Mouse (Mus musculus) C2C12 (cell line): ENCODE measurements around the gene Sv2b. TPM values are rescaled to one million over a fixed set of nuclear protein-coding genes. Genes with fewer than 3 reads are reported as not detected.

Experiments used
- H3K27me3 ChIP-seq: one replicate; pipeline ENCODE4 v1.6.1; 2011; ENCODE audit not compliant: control insufficient read depth, insufficient read depth, insufficient read length
- H3K36me3 ChIP-seq: one replicate; pipeline ENCODE4 v1.6.1; 2011; ENCODE audit not compliant: control insufficient read depth, insufficient read depth
- H3K4me3 ChIP-seq: one replicate; pipeline ENCODE4 v1.5.1; 2011; ENCODE audit warnings: mild to moderate bottlenecking, control low read depth; ENCODE audit not compliant: poor library complexity, insufficient read depth, severe bottlenecking
- H3K79me2 ChIP-seq: one replicate; pipeline ENCODE4 v1.6.1; 2011; ENCODE audit not compliant: control insufficient read depth, insufficient read depth
- H3K79me3 ChIP-seq: one replicate; pipeline ENCODE4 v1.6.1; 2011; ENCODE audit warnings: low read depth, control low read depth
- H3ac ChIP-seq: one replicate; pipeline ENCODE3; 2011; ENCODE audit warnings: low read depth; ENCODE audit not compliant: control insufficient read depth, insufficient read length
- CEBPB ChIP-seq: IDR thresholded peaks from one replicate; pipeline ENCODE4 v1.6.1; 2011; ENCODE audit warnings: low read depth, mild to moderate bottlenecking, control low read depth, moderate library complexity
- CTCF ChIP-seq: IDR thresholded peaks from one replicate; pipeline ENCODE4 v1.5.1; 2011; ENCODE audit not compliant: control insufficient read depth, insufficient read depth, insufficient read length
- FOSL1 ChIP-seq: IDR thresholded peaks from one replicate; pipeline ENCODE4 v1.8.0; 2011; ENCODE audit warnings: mild to moderate bottlenecking, low read length; ENCODE audit not compliant: poor library complexity, insufficient read depth, severe bottlenecking
- MAX ChIP-seq: IDR thresholded peaks from one replicate; pipeline ENCODE4 v1.6.1; 2011; ENCODE audit warnings: mild to moderate bottlenecking, control low read depth
- MYOD1 ChIP-seq: IDR thresholded peaks from one replicate; pipeline ENCODE4 v1.6.1; 2011; ENCODE audit warnings: low read depth; ENCODE audit not compliant: control insufficient read depth, insufficient read length
- MYOG ChIP-seq: IDR thresholded peaks from one replicate; pipeline ENCODE4 v1.6.1; 2011; ENCODE audit not compliant: control insufficient read depth, insufficient read length; ENCODE audit errors: extremely low read depth
- USF1 ChIP-seq: IDR thresholded peaks from one replicate; pipeline ENCODE4 v1.6.1; 2011; ENCODE audit warnings: low read depth, mild to moderate bottlenecking, control low read depth, moderate library complexity
- polyA plus RNA-seq: library from polyadenylated mRNA; unstranded; fragments of >200 nt; fragmentation: generic; extraction: Trizol; gene quantifications from one replicate; pipeline ENCODE4 v1.2.1, GENCODE M21; 2012; ENCODE audit warnings: missing spikeins

Sv2b gene
- polyA plus RNA-seq, 1 experiment, result 0.02 TPM

GRCm38 (mm10) chr7:75302523-75303215, 6.4 kb downstream of the Sv2b start:
- Histone ChIP-seq H3ac (no peak overlapping the region), H3K4me3 (no peak overlapping the region), H3K79me3 (no peaks in the 10 kb centered on the region), H3K79me2 (no peaks in the 10 kb centered on the region), H3K36me3 (no peaks in the 10 kb centered on the region), H3K27me3 (no peaks in the 10 kb centered on the region)
- TF ChIP-seq MAX (no peak), USF1 (no peak), FOSL1 (no peak), CTCF (no peak), MYOD1 (no peak), CEBPB (no peak), MYOG (no peak)

GRCm38 (mm10) chr7:75299245-75299644, 9.8 kb downstream of the Sv2b start:
- no peak for TF ChIP-seq MYOG
- TF ChIP-seq USF1, result no peak
- TF ChIP-seq CTCF, result no peak
- TF ChIP-seq CEBPB, result no peak
- no peak for TF ChIP-seq MAX
- no peaks in the 10 kb centered on the region for H3K79me2 ChIP-seq
- H3K79me3 ChIP-seq, result no peaks in the 10 kb centered on the region
- no peaks in the 10 kb centered on the region for H3K27me3 ChIP-seq
- H3K4me3 ChIP-seq, result no peak overlapping the region
- H3K36me3 ChIP-seq, result no peaks in the 10 kb centered on the region
- H3ac ChIP-seq, result no peak overlapping the region

DNA sequence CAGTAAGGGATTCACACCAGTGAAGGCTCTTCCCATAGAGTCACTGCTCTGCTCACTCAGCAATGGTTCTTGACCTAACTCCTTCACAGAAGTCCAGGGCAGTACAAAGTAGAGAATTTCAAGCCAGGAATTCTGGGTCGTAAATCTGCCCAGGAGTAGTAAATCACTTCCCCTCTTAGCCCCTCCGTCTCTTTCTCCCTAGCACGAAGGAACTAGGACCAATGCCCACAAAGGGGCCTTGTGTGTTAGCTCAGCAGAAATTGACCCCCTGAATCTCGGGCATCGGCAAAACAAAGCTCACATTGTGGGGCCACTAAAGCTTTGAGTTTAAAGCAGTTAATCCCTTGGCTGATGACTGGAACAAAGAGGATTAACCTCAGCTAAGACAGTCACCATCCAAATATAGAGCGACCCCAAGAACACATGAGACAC, 12.4 kb downstream of the Sv2b start:
- H3K36me3 ChIP-seq, result no peaks in the 10 kb centered on the region
- no peaks in the 10 kb centered on the region for H3K79me3 ChIP-seq
- no peak overlapping the region for H3ac ChIP-seq
- no peak for TF ChIP-seq FOSL1
- H3K4me3 ChIP-seq, result no peak overlapping the region
- no peaks in the 10 kb centered on the region for H3K79me2 ChIP-seq
- H3K27me3 ChIP-seq, result no peaks in the 10 kb centered on the region

DNA sequence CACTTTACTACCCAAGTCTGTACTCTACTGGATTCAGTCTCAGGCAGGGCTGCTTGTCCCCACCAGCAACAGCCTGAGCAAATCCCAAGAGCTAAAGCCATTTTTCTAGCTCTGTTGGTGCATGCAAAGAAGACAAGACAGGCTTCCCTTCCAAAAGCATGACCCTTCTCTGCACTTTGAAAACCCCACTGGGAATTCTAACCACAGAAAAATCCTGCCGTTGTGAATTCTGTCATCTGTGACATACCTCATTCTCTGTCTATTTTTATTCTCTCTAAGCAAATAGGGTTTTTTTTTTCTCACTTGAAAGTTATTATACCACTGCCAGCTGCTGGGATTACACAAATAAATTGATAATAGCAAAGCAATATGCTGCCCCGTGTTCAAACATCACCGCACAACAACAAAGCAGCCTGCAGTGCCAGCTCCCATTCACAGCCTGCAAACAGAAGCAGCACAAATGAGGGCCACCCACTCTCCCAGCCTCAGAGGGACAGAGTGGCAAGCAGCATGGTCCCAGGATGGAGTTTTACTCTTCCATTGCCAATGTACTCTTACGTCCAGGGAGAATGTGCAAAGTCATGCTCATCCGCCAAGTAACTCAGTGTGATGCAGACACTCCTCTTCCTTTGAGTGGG, 13.7 kb downstream of the Sv2b start:
- no peak overlapping the region for H3K4me3 ChIP-seq
- TF ChIP-seq MYOD1 (no peak), CEBPB (no peak), MAX (no peak)
- H3K79me2 ChIP-seq, result no peaks in the 10 kb centered on the region
- no peaks in the 10 kb centered on the region for H3K79me3 ChIP-seq
- H3K27me3 ChIP-seq, result no peaks in the 10 kb centered on the region
- H3ac ChIP-seq, result no peak overlapping the region
- H3K36me3 ChIP-seq, result no peaks in the 10 kb centered on the region

- no peaks in the 10 kb centered on the region for H3K79me2 ChIP-seq
- H3K36me3 ChIP-seq, result no peaks in the 10 kb centered on the region
- no peaks in the 10 kb centered on the region for H3K79me3 ChIP-seq
- no peak overlapping the region for H3K4me3 ChIP-seq
- no peak overlapping the region for H3ac ChIP-seq
- TF ChIP-seq USF1, result no peak
- no peak for TF ChIP-seq MYOG
- TF ChIP-seq FOSL1, result no peak
- TF ChIP-seq MAX, result no peak
- no peak for TF ChIP-seq CEBPB
- no peak for TF ChIP-seq CTCF
- TF ChIP-seq MYOD1, result no peak
- H3K27me3 ChIP-seq, result no peaks in the 10 kb centered on the region
Observed at GRCm38 (mm10) chr7:75292246-75292645, 16.8 kb downstream of the Sv2b start.

GRCm38 (mm10) chr7:75290554-75290953, 18.5 kb downstream of the Sv2b start:
- no peak overlapping the region for H3K4me3 ChIP-seq
- no peaks in the 10 kb centered on the region for H3K27me3 ChIP-seq
- H3ac ChIP-seq, result no peak overlapping the region
- no peaks in the 10 kb centered on the region for H3K79me2 ChIP-seq
- no peaks in the 10 kb centered on the region for H3K79me3 ChIP-seq
- TF ChIP-seq FOSL1 (no peak), MYOG (no peak), MAX (no peak), MYOD1 (no peak), CEBPB (no peak), CTCF (no peak), USF1 (no peak)
- H3K36me3 ChIP-seq, result no peaks in the 10 kb centered on the region
